Mouse (Mus musculus): ENCODE data around the gene Coq10b. TPM values are rescaled to one million over a fixed set of nuclear protein-coding genes. Genes with fewer than 3 reads are reported as not detected.
"Not testable (repeated sequence)": the region's sequence is repeated elsewhere in the genome, so short reads cannot be mapped to it uniquely, and the experiment has no call there.

The Coq10b gene
- polyA plus RNA-seq, 1 experiment, result 21.0 TPM

GRCm38 (mm10) chr1:55053005-55053404, 435 bp downstream of the Coq10b start:
- H3K36me3 ChIP-seq (ENCODE audit: control insufficient read depth, insufficient read depth), result peaks cover 32% of the 10 kb centered on the region
- TF ChIP-seq FOSL1 (IDR thresholded peaks at IDR 0.05; ENCODE audit: insufficient read depth, low read length, poor library complexity, severe bottlenecking), result no peak
- no peak for TF ChIP-seq MYOG (IDR thresholded peaks at IDR 0.05; ENCODE audit: control insufficient read depth, extremely low read depth, insufficient read length)
- no peak for TF ChIP-seq CTCF (IDR thresholded peaks at IDR 0.05; ENCODE audit: control insufficient read depth, insufficient read depth, insufficient read length)
- TF ChIP-seq MAX (IDR thresholded peaks at IDR 0.05), result no peak
- no peak for TF ChIP-seq MYOD1 (IDR thresholded peaks at IDR 0.05; ENCODE audit: control insufficient read depth, insufficient read length, low read depth)
- TF ChIP-seq USF1 (IDR thresholded peaks at IDR 0.05; ENCODE audit: low read depth), result no peak
- TF ChIP-seq CEBPB (IDR thresholded peaks at IDR 0.05; ENCODE audit: low read depth), result no peak
- peaks cover 51% of the 10 kb centered on the region for H3K79me2 ChIP-seq (ENCODE audit: control insufficient read depth, insufficient read depth)
- peaks cover 50% of the 10 kb centered on the region for H3K79me3 ChIP-seq (ENCODE audit: low read depth)
- peak overlapping the region; percentile 70 for H3K4me3 ChIP-seq (ENCODE audit: insufficient read depth, poor library complexity, severe bottlenecking)
- no peaks in the 10 kb centered on the region for H3K27me3 ChIP-seq (ENCODE audit: control insufficient read depth, insufficient read depth, insufficient read length)
- H3ac ChIP-seq (ENCODE audit: control insufficient read depth, insufficient read length, low read depth), result peak overlapping the region; percentile 88

GRCm38 (mm10) chr1:55053596-55053995, 1.0 kb downstream of the Coq10b start:
- TF ChIP-seq MYOD1 (IDR thresholded peaks at IDR 0.05; ENCODE audit: control insufficient read depth, insufficient read length, low read depth), result no peak
- no peak for TF ChIP-seq USF1 (IDR thresholded peaks at IDR 0.05; ENCODE audit: low read depth)
- TF ChIP-seq CTCF (IDR thresholded peaks at IDR 0.05; ENCODE audit: control insufficient read depth, insufficient read depth, insufficient read length), result no peak
- TF ChIP-seq FOSL1 (IDR thresholded peaks at IDR 0.05; ENCODE audit: insufficient read depth, low read length, poor library complexity, severe bottlenecking), result no peak
- no peak for TF ChIP-seq MAX (IDR thresholded peaks at IDR 0.05)
- no peak for TF ChIP-seq CEBPB (IDR thresholded peaks at IDR 0.05; ENCODE audit: low read depth)
- TF ChIP-seq MYOG (IDR thresholded peaks at IDR 0.05; ENCODE audit: control insufficient read depth, extremely low read depth, insufficient read length), result no peak
- H3K79me3 ChIP-seq (ENCODE audit: low read depth), result peaks cover 54% of the 10 kb centered on the region
- H3K36me3 ChIP-seq (ENCODE audit: control insufficient read depth, insufficient read depth), result peaks cover 34% of the 10 kb centered on the region
- H3K27me3 ChIP-seq (ENCODE audit: control insufficient read depth, insufficient read depth, insufficient read length), result no peaks in the 10 kb centered on the region
- H3K79me2 ChIP-seq (ENCODE audit: control insufficient read depth, insufficient read depth), result peaks cover 56% of the 10 kb centered on the region
- peak overlapping the region; percentile 73 for H3ac ChIP-seq (ENCODE audit: control insufficient read depth, insufficient read length, low read depth)
- H3K4me3 ChIP-seq (ENCODE audit: insufficient read depth, poor library complexity, severe bottlenecking), result peak overlapping the region; percentile 70

GRCm38 (mm10) chr1:55055322-55056115, 2.9 kb downstream of the Coq10b start:
- peaks cover 76% of the 10 kb centered on the region for H3K79me2 ChIP-seq (ENCODE audit: control insufficient read depth, insufficient read depth)
- peaks cover 43% of the 10 kb centered on the region for H3K36me3 ChIP-seq (ENCODE audit: control insufficient read depth, insufficient read depth)
- no peaks in the 10 kb centered on the region for H3K27me3 ChIP-seq (ENCODE audit: control insufficient read depth, insufficient read depth, insufficient read length)
- no peak for TF ChIP-seq MAX (IDR thresholded peaks at IDR 0.05)
- no peak for TF ChIP-seq USF1 (IDR thresholded peaks at IDR 0.05; ENCODE audit: low read depth)
- TF ChIP-seq MYOG (IDR thresholded peaks at IDR 0.05; ENCODE audit: control insufficient read depth, extremely low read depth, insufficient read length), result no peak
- no peak for TF ChIP-seq CEBPB (IDR thresholded peaks at IDR 0.05; ENCODE audit: low read depth)
- no peak for TF ChIP-seq MYOD1 (IDR thresholded peaks at IDR 0.05; ENCODE audit: control insufficient read depth, insufficient read length, low read depth)
- no peak for TF ChIP-seq CTCF (IDR thresholded peaks at IDR 0.05; ENCODE audit: control insufficient read depth, insufficient read depth, insufficient read length)
- TF ChIP-seq FOSL1 (IDR thresholded peaks at IDR 0.05; ENCODE audit: insufficient read depth, low read length, poor library complexity, severe bottlenecking), result no peak
- H3K79me3 ChIP-seq (ENCODE audit: low read depth), result peaks cover 74% of the 10 kb centered on the region
- no peak overlapping the region for H3K4me3 ChIP-seq (ENCODE audit: insufficient read depth, poor library complexity, severe bottlenecking)
- H3ac ChIP-seq (ENCODE audit: control insufficient read depth, insufficient read length, low read depth), result no peak overlapping the region

GRCm38 (mm10) chr1:55058383-55058782, 5.8 kb downstream of the Coq10b start:
- Histone ChIP-seq H3K79me3 (ENCODE audit: low read depth) (peaks cover 94% of the 10 kb centered on the region), H3K79me2 (ENCODE audit: control insufficient read depth, insufficient read depth) (peaks cover 100% of the 10 kb centered on the region), H3K36me3 (ENCODE audit: control insufficient read depth, insufficient read depth) (peaks cover 69% of the 10 kb centered on the region)
- H3ac ChIP-seq (ENCODE audit: control insufficient read depth, insufficient read length, low read depth); H3K27me3 ChIP-seq (ENCODE audit: control insufficient read depth, insufficient read depth, insufficient read length); H3K4me3 ChIP-seq (ENCODE audit: insufficient read depth, poor library complexity, severe bottlenecking): not testable (repeated sequence)

GRCm38 (mm10) chr1:55061099-55061498, 8.5 kb downstream of the Coq10b start:
- no peak overlapping the region for H3K4me3 ChIP-seq (ENCODE audit: insufficient read depth, poor library complexity, severe bottlenecking)
- TF ChIP-seq MAX (IDR thresholded peaks at IDR 0.05) (no peak), FOSL1 (IDR thresholded peaks at IDR 0.05; ENCODE audit: insufficient read depth, low read length, poor library complexity, severe bottlenecking) (no peak), USF1 (IDR thresholded peaks at IDR 0.05; ENCODE audit: low read depth) (no peak), MYOD1 (IDR thresholded peaks at IDR 0.05; ENCODE audit: control insufficient read depth, insufficient read length, low read depth) (no peak), CTCF (IDR thresholded peaks at IDR 0.05; ENCODE audit: control insufficient read depth, insufficient read depth, insufficient read length) (no peak), CEBPB (IDR thresholded peaks at IDR 0.05; ENCODE audit: low read depth) (no peak), MYOG (IDR thresholded peaks at IDR 0.05; ENCODE audit: control insufficient read depth, extremely low read depth, insufficient read length) (no peak)
- H3K27me3 ChIP-seq (ENCODE audit: control insufficient read depth, insufficient read depth, insufficient read length), result no peaks in the 10 kb centered on the region
- no peak overlapping the region for H3ac ChIP-seq (ENCODE audit: control insufficient read depth, insufficient read length, low read depth)
- peaks cover 88% of the 10 kb centered on the region for H3K79me2 ChIP-seq (ENCODE audit: control insufficient read depth, insufficient read depth)
- H3K36me3 ChIP-seq (ENCODE audit: control insufficient read depth, insufficient read depth), result peaks cover 77% of the 10 kb centered on the region
- peaks cover 72% of the 10 kb centered on the region for H3K79me3 ChIP-seq (ENCODE audit: low read depth)

GRCm38 (mm10) chr1:55061772-55062171, 9.2 kb downstream of the Coq10b start:
- Histone ChIP-seq H3K27me3 (ENCODE audit: control insufficient read depth, insufficient read depth, insufficient read length) (no peaks in the 10 kb centered on the region), H3K79me3 (ENCODE audit: low read depth) (peaks cover 65% of the 10 kb centered on the region), H3K36me3 (ENCODE audit: control insufficient read depth, insufficient read depth) (peaks cover 74% of the 10 kb centered on the region), H3ac (ENCODE audit: control insufficient read depth, insufficient read length, low read depth) (no peak overlapping the region), H3K4me3 (ENCODE audit: insufficient read depth, poor library complexity, severe bottlenecking) (no peak overlapping the region), H3K79me2 (ENCODE audit: control insufficient read depth, insufficient read depth) (peaks cover 81% of the 10 kb centered on the region)
- TF ChIP-seq FOSL1 (IDR thresholded peaks at IDR 0.05; ENCODE audit: insufficient read depth, low read length, poor library complexity, severe bottlenecking), result no peak
- no peak for TF ChIP-seq CEBPB (IDR thresholded peaks at IDR 0.05; ENCODE audit: low read depth)
- TF ChIP-seq MAX (IDR thresholded peaks at IDR 0.05), result no peak
- no peak for TF ChIP-seq MYOG (IDR thresholded peaks at IDR 0.05; ENCODE audit: control insufficient read depth, extremely low read depth, insufficient read length)
- no peak for TF ChIP-seq CTCF (IDR thresholded peaks at IDR 0.05; ENCODE audit: control insufficient read depth, insufficient read depth, insufficient read length)
- no peak for TF ChIP-seq USF1 (IDR thresholded peaks at IDR 0.05; ENCODE audit: low read depth)
- no peak for TF ChIP-seq MYOD1 (IDR thresholded peaks at IDR 0.05; ENCODE audit: control insufficient read depth, insufficient read length, low read depth)

GRCm38 (mm10) chr1:55072328-55072727, 19.8 kb downstream of the Coq10b start:
- H3K27me3 ChIP-seq (ENCODE audit: control insufficient read depth, insufficient read depth, insufficient read length); H3ac ChIP-seq (ENCODE audit: control insufficient read depth, insufficient read length, low read depth); H3K79me3 ChIP-seq (ENCODE audit: low read depth); H3K4me3 ChIP-seq (ENCODE audit: insufficient read depth, poor library complexity, severe bottlenecking); H3K79me2 ChIP-seq (ENCODE audit: control insufficient read depth, insufficient read depth): not testable (repeated sequence)
- H3K36me3 ChIP-seq (ENCODE audit: control insufficient read depth, insufficient read depth), result peaks cover 77% of the 10 kb centered on the region

Measured in C2C12 (cell line).